Mouse (Mus musculus) stomach, postnatal 0 days (tissue): Measurements from ENCODE around the gene Elmod1. TPM values are rescaled to one million over a fixed set of nuclear protein-coding genes. Genes with fewer than 3 reads are reported as not detected.
A peak's percentile ranks its signal among the peaks of the same experiment; 100 is the strongest.

ENCODE experiments used
- ATAC-seq: fragments of 200-750 bp; cut with Nextera tagmentation; 2 replicates; pipeline ENCODE4 v1.8.0; 2017; ENCODE audit not compliant: low FRiP score, low TSS enrichment
- DNase-seq: peaks from one replicate; pipeline ENCODE4 v3.0.0-alpha.2; 2016; ENCODE audit warnings: low spot score
- H3K27ac ChIP-seq: fragments of 300-500 bp; sonication (generic); replicated peaks from 2 replicates; pipeline ENCODE4 v1.5.1; 2014; ENCODE audit warnings: mild to moderate bottlenecking, control low read depth
- H3K27me3 ChIP-seq: fragments of 300-500 bp; sonication (generic); 2 replicates; pipeline ENCODE4 v1.6.1; 2014; ENCODE audit warnings: low read length; ENCODE audit not compliant: control insufficient read depth, insufficient read depth
- H3K36me3 ChIP-seq: fragments of 300-500 bp; sonication (generic); 2 replicates; pipeline ENCODE4 v1.6.1; 2014; ENCODE audit warnings: low read length, mixed read lengths; ENCODE audit not compliant: control insufficient read depth, insufficient read depth
- H3K4me1 ChIP-seq: fragments of 300-500 bp; sonication (generic); replicated peaks from 2 replicates; pipeline ENCODE4 v1.6.1; 2014; ENCODE audit warnings: antibody characterized with exemption; ENCODE audit not compliant: control insufficient read depth, insufficient read depth
- H3K4me2 ChIP-seq: fragments of 300-500 bp; sonication (generic); replicated peaks from 2 replicates; pipeline ENCODE4 v1.6.1; 2014; ENCODE audit warnings: low read depth, mild to moderate bottlenecking, control low read depth, moderate library complexity
- H3K4me3 ChIP-seq: fragments of 300-500 bp; sonication (generic); 2 replicates; pipeline ENCODE4 v1.5.1; 2014; ENCODE audit warnings: low read depth, low read length, control low read depth
- H3K9ac ChIP-seq: fragments of 300-500 bp; sonication (generic); 2 replicates; pipeline ENCODE4 v1.6.1; 2014; ENCODE audit warnings: mild to moderate bottlenecking, low read length, control low read depth, mixed read lengths
- H3K9me3 ChIP-seq: fragments of 300-500 bp; sonication (generic); 2 replicates; pipeline ENCODE4 v1.6.1; 2016; ENCODE audit warnings: low read length; ENCODE audit not compliant: control insufficient read depth
- CTCF ChIP-seq: IDR thresholded peaks from 2 replicates; pipeline ENCODE4 v1.5.1; 2016; ENCODE audit warnings: antibody characterized with exemption, low read depth, mild to moderate bottlenecking, moderate library complexity
- EP300 ChIP-seq: optimal IDR thresholded peaks from 2 replicates; pipeline ENCODE3; 2016; ENCODE audit warnings: antibody characterized with exemption
- WGBS: fragments of 180-500 bp; shearing (Covaris S2); extraction: QIAGEN DNeasy Blood & Tissue Kit; methylation state at CpG from one replicate; pipeline ENCODE4 v1.1.7; 2014; 5-methylcytosine and 5-hydroxymethylcytosine counted together
- polyA plus RNA-seq: library from polyadenylated mRNA; unstranded; fragments of >200 nt; fragmentation: Nextera tagmentation; extraction: Ambion mirVana; gene quantifications from 2 replicates; pipeline ENCODE4 v1.2.1, GENCODE M21; 2015

Elmod1 gene
- polyA plus RNA-seq, 1 experiment from 2014 or later = 9.2 TPM

GRCm38 (mm10) chr9:53957021-53957420, 18.1 kb downstream of the Elmod1 start:
- Histone ChIP-seq H3K4me2 (no peak overlapping the region), H3K27me3 (no peaks in the 10 kb centered on the region), H3K9ac (no peak overlapping the region), H3K9me3 (no peaks in the 10 kb centered on the region), H3K4me1 (no peaks in the 10 kb centered on the region), H3K4me3 (no peak overlapping the region), H3K27ac (no peak overlapping the region), H3K36me3 (no peaks in the 10 kb centered on the region)
- 47% methylated on average over 11 of the region's 11 CpGs for WGBS
- DNase-seq (no peak), ATAC-seq (no peak)
- no peak for TF ChIP-seq CTCF
- no peak for TF ChIP-seq EP300

- DNase-seq (no peak), ATAC-seq (no peak)
- Histone ChIP-seq H3K9me3 (no peaks in the 10 kb centered on the region), H3K36me3 (no peaks in the 10 kb centered on the region), H3K9ac (no peak overlapping the region), H3K4me3 (no peak overlapping the region), H3K4me1 (no peaks in the 10 kb centered on the region), H3K27ac (no peak overlapping the region), H3K4me2 (no peak overlapping the region), H3K27me3 (no peaks in the 10 kb centered on the region)
- TF ChIP-seq CTCF (no peak), EP300 (no peak)
- 36% methylated on average over 6 of the region's 6 CpGs for whole genome bisulfite sequencing
Observed at GRCm38 (mm10) chr9:53954853-53955252, 20.2 kb downstream of the Elmod1 start.

GRCm38 (mm10) chr9:53947463-53947862, 27.6 kb downstream of the Elmod1 start:
- DNase-seq = no peak

GRCm38 (mm10) chr9:53938555-53938954, 36.5 kb downstream of the Elmod1 start:
- DNase-seq (no peak), ATAC-seq (no peak)
- H3K27ac ChIP-seq = no peak overlapping the region
- WGBS = 52% methylated on average over 3 of the region's 3 CpGs
- no peak overlapping the region for H3K4me2 ChIP-seq
- H3K9ac ChIP-seq = no peak overlapping the region
- no peaks in the 10 kb centered on the region for H3K9me3 ChIP-seq
- H3K4me3 ChIP-seq = no peak overlapping the region
- H3K36me3 ChIP-seq = no peaks in the 10 kb centered on the region
- TF ChIP-seq EP300 (no peak), CTCF (no peak)
- no peaks in the 10 kb centered on the region for H3K4me1 ChIP-seq
- H3K27me3 ChIP-seq = no peaks in the 10 kb centered on the region

More at GRCm38 (mm10) chr9:53947463-53947862, 27.6 kb downstream of the Elmod1 start:
- H3K36me3 ChIP-seq = no peaks in the 10 kb centered on the region
- H3K4me1 ChIP-seq = no peaks in the 10 kb centered on the region
- TF ChIP-seq CTCF (peak; percentile 41), EP300 (no peak)
- no peak overlapping the region for H3K4me2 ChIP-seq
- WGBS = 93% methylated on average over 2 of the region's 2 CpGs
- ATAC-seq = no peak
- H3K4me3 ChIP-seq = no peak overlapping the region
- no peaks in the 10 kb centered on the region for H3K27me3 ChIP-seq
- no peak overlapping the region for H3K27ac ChIP-seq
- H3K9ac ChIP-seq = no peak overlapping the region
- no peaks in the 10 kb centered on the region for H3K9me3 ChIP-seq

GRCm38 (mm10) chr9:53934179-53934578, 40.9 kb downstream of the Elmod1 start:
- Histone ChIP-seq H3K4me2 (no peak overlapping the region), H3K9ac (no peak overlapping the region), H3K36me3 (no peaks in the 10 kb centered on the region), H3K27ac (no peak overlapping the region), H3K4me1 (no peaks in the 10 kb centered on the region), H3K27me3 (no peaks in the 10 kb centered on the region), H3K9me3 (no peaks in the 10 kb centered on the region), H3K4me3 (no peak overlapping the region)
- ATAC-seq (no peak), DNase-seq (peak; percentile 20)
- TF ChIP-seq EP300 = no peak
- peak; percentile 58 for TF ChIP-seq CTCF
- WGBS = 69% methylated on average over 13 of the region's 13 CpGs

- no peak overlapping the region for H3K4me2 ChIP-seq
- 79% methylated on average over 4 of the region's 4 CpGs for WGBS
- H3K9me3 ChIP-seq = no peaks in the 10 kb centered on the region
- H3K27ac ChIP-seq = no peak overlapping the region
- H3K27me3 ChIP-seq = no peaks in the 10 kb centered on the region
- H3K36me3 ChIP-seq = no peaks in the 10 kb centered on the region
- no peak overlapping the region for H3K9ac ChIP-seq
- H3K4me1 ChIP-seq = no peaks in the 10 kb centered on the region
- ATAC-seq (no peak), DNase-seq (no peak)
- no peak overlapping the region for H3K4me3 ChIP-seq
- no peak for TF ChIP-seq CTCF
- no peak for TF ChIP-seq EP300
Observed at GRCm38 (mm10) chr9:53933375-53933774, 41.7 kb downstream of the Elmod1 start.
